In genomic region chr7:51216233-51216605, GRCm38 (mm10) we compare ENCODE assay signal across 24 mouse cellular contexts.
DNase-seq lines count a peak whose midpoint lies in the region; ATAC-seq and TF ChIP-seq lines count a peak whose summit lies in the region.
"Had no signal": no experiment of that assay in that cellular context is flagged by ENCODE, and none has a peak within 500 bp of the region (broad histone marks: within the 10 kb centered on the region; RNA-seq: fewer than 3 reads in every experiment).

No protein-coding gene starts in this region.

- no peaks in the 10 kb centered on the region for H3K36me3 ChIP-seq in forebrain, embryonic 14.5 days (ENCODE audit: control insufficient read depth, insufficient read depth, low read length)
- no peaks in the 10 kb centered on the region for H3K36me3 ChIP-seq in forebrain, embryonic 11.5 days (ENCODE audit: control insufficient read depth, insufficient read depth, low read length)
- H3K36me3 ChIP-seq in hindbrain, embryonic 12.5 days, result no peaks in the 10 kb centered on the region
- H3K36me3 ChIP-seq in hindbrain, postnatal 0 days (ENCODE audit: insufficient read depth, low read length), result no peaks in the 10 kb centered on the region
- H3K36me3 ChIP-seq in neural tube, embryonic 13.5 days, result no peaks in the 10 kb centered on the region
- no peaks in the 10 kb centered on the region for H3K36me3 ChIP-seq in neural tube, embryonic 15.5 days
- H3K36me3 ChIP-seq: embryonic facial prominence, embryonic 12.5 days; embryonic facial prominence, embryonic 15.5 days; hindbrain, embryonic 10.5 days; hindbrain, embryonic 15.5 days had no signal

- H3K4me3 ChIP-seq in forebrain, embryonic 14.5 days (ENCODE audit: low read depth, low read length), result no peak overlapping the region
- H3K4me3 ChIP-seq in forebrain, embryonic 11.5 days (ENCODE audit: low read depth, low read length), result no peak overlapping the region
- H3K4me3 ChIP-seq in hindbrain, embryonic 12.5 days, result no peak overlapping the region
- H3K4me3 ChIP-seq in hindbrain, postnatal 0 days (ENCODE audit: low read length), result no peak overlapping the region
- no peak overlapping the region for H3K4me3 ChIP-seq in neural tube, embryonic 13.5 days
- no peak overlapping the region for H3K4me3 ChIP-seq in neural tube, embryonic 15.5 days (replicated peaks)
- H3K4me3 ChIP-seq: embryonic facial prominence, embryonic 12.5 days; embryonic facial prominence, embryonic 15.5 days; hindbrain, embryonic 10.5 days; hindbrain, embryonic 15.5 days had no signal

- 58% methylated on average over 3 of the region's 3 CpGs for WGBS in forebrain, embryonic 14.5 days
- WGBS in forebrain, embryonic 11.5 days, result 81% methylated on average over 3 of the region's 3 CpGs
- WGBS in hindbrain, embryonic 12.5 days, result 79% methylated on average over 3 of the region's 3 CpGs
- 69% methylated on average over 3 of the region's 3 CpGs for WGBS in hindbrain, postnatal 0 days
- WGBS in neural tube, embryonic 13.5 days, result 69% methylated on average over 3 of the region's 3 CpGs
- WGBS in neural tube, embryonic 15.5 days, result 64% methylated on average over 3 of the region's 3 CpGs

- peak; percentile 10; the same call in 1 of the 2 replicates for ATAC-seq in forebrain, embryonic 14.5 days
- no peak for ATAC-seq in forebrain, embryonic 11.5 days (replicated peaks; ENCODE audit: low FRiP score)
- ATAC-seq in hindbrain, embryonic 12.5 days (ENCODE audit: low FRiP score), result peak; percentile 51; the same call in 1 of the 2 replicates
- ATAC-seq in hindbrain, postnatal 0 days, result no peak
- ATAC-seq in neural tube, embryonic 13.5 days (ENCODE audit: low read depth), result no peak; the same call in 1 of the 2 replicates
- ATAC-seq in neural tube, embryonic 15.5 days (ENCODE audit: low FRiP score), result no peak
- ATAC-seq: CD4-positive, CD25-positive, alpha-beta regulatory T cell, adult 4 months; inflammation-experienced regulatory T-cells, adult 6 months; intestine, embryonic 16.5 days had no signal

- H3K9me3 ChIP-seq in forebrain, embryonic 14.5 days (replicated peaks; ENCODE audit: control insufficient read depth, low read length), result no peaks in the 10 kb centered on the region
- no peaks in the 10 kb centered on the region for H3K9me3 ChIP-seq in forebrain, embryonic 11.5 days (ENCODE audit: control insufficient read depth, low read length)
- no peaks in the 10 kb centered on the region for H3K9me3 ChIP-seq in hindbrain, embryonic 12.5 days (replicated peaks)
- no peaks in the 10 kb centered on the region for H3K9me3 ChIP-seq in hindbrain, postnatal 0 days (ENCODE audit: low read length)
- no peaks in the 10 kb centered on the region for H3K9me3 ChIP-seq in neural tube, embryonic 13.5 days
- no peaks in the 10 kb centered on the region for H3K9me3 ChIP-seq in neural tube, embryonic 15.5 days (replicated peaks)
- H3K9me3 ChIP-seq: embryonic facial prominence, embryonic 12.5 days; embryonic facial prominence, embryonic 15.5 days; hindbrain, embryonic 10.5 days; hindbrain, embryonic 15.5 days had no signal

- H3K27me3 ChIP-seq in forebrain, embryonic 14.5 days (replicated peaks; ENCODE audit: control insufficient read depth, insufficient read depth, low read length), result no peaks in the 10 kb centered on the region
- no peaks in the 10 kb centered on the region for H3K27me3 ChIP-seq in forebrain, embryonic 11.5 days (ENCODE audit: control insufficient read depth, insufficient read depth, low read length)
- no peaks in the 10 kb centered on the region for H3K27me3 ChIP-seq in hindbrain, embryonic 12.5 days
- H3K27me3 ChIP-seq in hindbrain, postnatal 0 days (ENCODE audit: insufficient read depth, low read length), result no peaks in the 10 kb centered on the region
- H3K27me3 ChIP-seq in neural tube, embryonic 13.5 days, result no peaks in the 10 kb centered on the region
- no peaks in the 10 kb centered on the region for H3K27me3 ChIP-seq in neural tube, embryonic 15.5 days (replicated peaks)
- H3K27me3 ChIP-seq: embryonic facial prominence, embryonic 12.5 days; embryonic facial prominence, embryonic 15.5 days; hindbrain, embryonic 15.5 days had no signal

- TF ChIP-seq CTCF in hindbrain, postnatal 0 days (IDR thresholded peaks at IDR 0.05; ENCODE audit: low read depth), result no peak

- no peak overlapping the region for H3K9ac ChIP-seq in forebrain, embryonic 14.5 days (ENCODE audit: low read length)
- no peak overlapping the region for H3K9ac ChIP-seq in forebrain, embryonic 11.5 days (ENCODE audit: low read length)
- no peak overlapping the region for H3K9ac ChIP-seq in hindbrain, embryonic 12.5 days
- H3K9ac ChIP-seq in hindbrain, postnatal 0 days (replicated peaks; ENCODE audit: low read length), result no peak overlapping the region
- no peak overlapping the region for H3K9ac ChIP-seq in neural tube, embryonic 13.5 days
- H3K9ac ChIP-seq in neural tube, embryonic 15.5 days (replicated peaks), result no peak overlapping the region
- H3K9ac ChIP-seq: embryonic facial prominence, embryonic 12.5 days; embryonic facial prominence, embryonic 15.5 days; hindbrain, embryonic 15.5 days had no signal

- no peaks in the 10 kb centered on the region for H3K4me1 ChIP-seq in forebrain, embryonic 14.5 days (ENCODE audit: control insufficient read depth, insufficient read depth, low read length)
- H3K4me1 ChIP-seq in forebrain, embryonic 11.5 days (replicated peaks; ENCODE audit: control insufficient read depth, insufficient read depth, low read length), result no peaks in the 10 kb centered on the region
- H3K4me1 ChIP-seq in hindbrain, embryonic 12.5 days, result no peaks in the 10 kb centered on the region
- no peaks in the 10 kb centered on the region for H3K4me1 ChIP-seq in hindbrain, postnatal 0 days (ENCODE audit: insufficient read depth, low read length)
- peaks cover 15% of the 10 kb centered on the region for H3K4me1 ChIP-seq in neural tube, embryonic 13.5 days (replicated peaks)
- no peaks in the 10 kb centered on the region for H3K4me1 ChIP-seq in neural tube, embryonic 15.5 days
- H3K4me1 ChIP-seq: embryonic facial prominence, embryonic 12.5 days; embryonic facial prominence, embryonic 15.5 days; hindbrain, embryonic 10.5 days; hindbrain, embryonic 15.5 days had no signal

- H3K4me2 ChIP-seq in forebrain, embryonic 14.5 days (ENCODE audit: low read length), result no peak overlapping the region
- no peak overlapping the region for H3K4me2 ChIP-seq in forebrain, embryonic 11.5 days (ENCODE audit: low read depth, low read length, severe bottlenecking)
- H3K4me2 ChIP-seq in hindbrain, embryonic 12.5 days (replicated peaks), result no peak overlapping the region
- H3K4me2 ChIP-seq in hindbrain, postnatal 0 days (ENCODE audit: low read depth, low read length), result no peak overlapping the region
- H3K4me2 ChIP-seq in neural tube, embryonic 13.5 days, result no peak overlapping the region
- H3K4me2 ChIP-seq in neural tube, embryonic 15.5 days, result no peak overlapping the region
- H3K4me2 ChIP-seq: embryonic facial prominence, embryonic 12.5 days; embryonic facial prominence, embryonic 15.5 days; heart, embryonic 11.5 days; hindbrain, embryonic 15.5 days had no signal

- peak; percentile 3 for DNase-seq in forebrain, embryonic 14.5 days (ENCODE audit: low spot score)
- no peak for DNase-seq in forebrain, embryonic 11.5 days (ENCODE audit: low spot score)
- DNase-seq in hindbrain, postnatal 0 days (ENCODE audit: low spot score), result no peak
- DNase-seq: adrenal gland, adult 2 months; adrenal gland, postnatal 14 days; cerebellum, adult 11 months; cerebellum, adult 2 months; cerebellum, adult 9-11 months; cerebellum, postnatal 25 days; gastrocnemius, postnatal 10 days; gastrocnemius, postnatal 36 days; heart, postnatal 36 days; kidney, adult 18-20 months had no signal

- no peak overlapping the region; the same call in 1 of the 2 replicates for H3K27ac ChIP-seq in forebrain, embryonic 14.5 days (ENCODE audit: low read depth, low read length)
- H3K27ac ChIP-seq in forebrain, embryonic 11.5 days (ENCODE audit: low read depth, low read length), result no peak overlapping the region
- no peak overlapping the region for H3K27ac ChIP-seq in hindbrain, embryonic 12.5 days
- H3K27ac ChIP-seq in hindbrain, postnatal 0 days, result no peak overlapping the region
- H3K27ac ChIP-seq in neural tube, embryonic 13.5 days (replicated peaks), result peak overlapping the region; percentile 38; the same call in 1 of the 2 replicates
- no peak overlapping the region for H3K27ac ChIP-seq in neural tube, embryonic 15.5 days (replicated peaks)
- H3K27ac ChIP-seq: embryonic facial prominence, embryonic 12.5 days; embryonic facial prominence, embryonic 15.5 days; hindbrain, embryonic 10.5 days; hindbrain, embryonic 15.5 days had no signal

Comparison
In these comparisons a context has a peak if more than half of its experiments do, and no peak if none do; other contexts are left out.
1. ATAC-seq: peak in forebrain, embryonic 14.5 days (single experiment) and hindbrain, embryonic 12.5 days (single experiment); none in forebrain, embryonic 11.5 days (single experiment), hindbrain, postnatal 0 days (single experiment), neural tube, embryonic 13.5 days (single experiment) and neural tube, embryonic 15.5 days (single experiment).